Mouse (Mus musculus) small intestine, adult 2 months (tissue): Measurements from ENCODE around the gene Sbf2.

Source experiments
- CTCF ChIP-seq: fragments of 200-500 bp; IDR thresholded peaks from 2 replicates; pipeline ENCODE4 v1.5.1; 2012; ENCODE audit warnings: low read depth, mild to moderate bottlenecking, control low read depth, inconsistent platforms, low read length, moderate library complexity, mixed read lengths; ENCODE audit not compliant: insufficient replicate concordance, insufficient read length; ENCODE audit errors: extremely low read depth
- POLR2A ChIP-seq: fragments of 200-500 bp; IDR thresholded peaks from 2 replicates; pipeline ENCODE4 v1.6.1; 2012; ENCODE audit warnings: low read depth, mild to moderate bottlenecking, control low read depth, inconsistent platforms, low read length, moderate library complexity

DNA sequence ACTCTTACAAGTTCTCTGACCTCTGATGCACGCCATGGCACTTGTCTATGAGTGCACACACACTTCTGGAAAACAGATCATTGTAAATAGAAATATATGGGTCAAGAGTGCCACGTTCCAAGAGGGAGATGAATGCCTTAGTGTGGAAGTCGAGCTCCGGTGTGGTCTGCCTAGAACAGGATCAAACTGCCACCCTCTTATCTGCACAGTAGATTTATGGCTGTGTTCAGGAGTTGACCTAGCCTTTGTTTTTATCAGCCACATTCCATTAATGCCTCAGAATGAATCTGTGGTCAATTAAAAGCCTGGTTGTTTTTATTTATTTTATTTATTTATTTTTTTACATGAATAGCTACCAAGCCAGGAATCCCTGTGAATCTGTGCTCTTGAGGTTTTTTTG, 35.8 kb upstream of the Sbf2 start:
- TF ChIP-seq CTCF (no peak), POLR2A (no peak)
